Mouse (Mus musculus) brain, embryonic 14.5 days (tissue): ENCODE results near the gene Nisch.

Source experiments
- CTCF ChIP-seq: fragments of 200-500 bp; IDR thresholded peaks from 2 replicates; pipeline ENCODE4 v1.5.1; 2012; ENCODE audit warnings: inconsistent platforms, mild to moderate bottlenecking, moderate library complexity, borderline replicate concordance; ENCODE audit not compliant: insufficient read depth, insufficient read length; ENCODE audit errors: extremely low read depth
- POLR2A ChIP-seq: fragments of 200-500 bp; IDR thresholded peaks from 2 replicates; pipeline ENCODE4 v1.6.1; 2012; ENCODE audit warnings: mild to moderate bottlenecking, inconsistent platforms, borderline replicate concordance; ENCODE audit not compliant: poor library complexity, insufficient read depth, insufficient read length, severe bottlenecking; ENCODE audit errors: extremely low read depth

DNA sequence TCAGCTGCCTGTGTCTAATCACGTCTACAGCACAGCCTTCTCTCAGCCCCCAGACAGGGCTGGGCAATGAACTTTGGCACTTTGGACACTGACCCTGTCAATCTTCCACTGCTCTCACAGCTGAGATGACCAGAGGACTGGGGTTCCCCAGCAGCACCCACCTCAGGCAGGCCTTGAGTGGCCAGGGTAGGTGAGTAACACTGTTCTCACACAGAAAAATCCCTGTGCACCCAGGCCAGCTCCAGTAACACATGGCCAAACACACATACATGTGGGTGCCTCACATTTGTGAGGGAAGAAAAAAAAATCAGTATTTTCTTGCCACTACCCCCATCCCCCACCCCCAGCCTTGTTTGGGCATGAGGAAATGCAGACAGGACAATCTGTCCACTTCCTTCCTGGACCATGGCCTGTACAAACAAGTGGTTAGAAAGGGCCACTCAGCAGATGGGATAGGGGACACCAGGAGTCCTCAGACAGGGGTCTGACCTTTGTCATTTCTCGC is 33.9 kb downstream of the Nisch start:
- TF ChIP-seq CTCF, result no peak
- no peak for TF ChIP-seq POLR2A
